Mouse (Mus musculus) liver, embryonic 13.5 days (tissue): ENCODE measurements at regions not wholly inside any gene's neighbourhood (a gene's known extent, or its start where the extent isn't known, plus 50 kb on each side); places are given as distances from the start of the nearest gene placed in this dataset.

Experiments used
- ATAC-seq: fragments of 200-750 bp; cut with Nextera tagmentation; 2 replicates; pipeline ENCODE4 v1.8.0; 2017; ENCODE audit warnings: low read depth, mild to moderate bottlenecking, moderate number of reproducible peaks, moderate library complexity
- DNase-seq: peaks from one replicate; pipeline ENCODE4 v3.0.0; 2022
- H3K27ac ChIP-seq: fragments of 300-500 bp; sonication (generic); 2 replicates; pipeline ENCODE4 v1.5.1; 2015; ENCODE audit warnings: moderate library complexity, mild to moderate bottlenecking, inconsistent platforms
- H3K27me3 ChIP-seq: fragments of 300-500 bp; sonication (generic); 2 replicates; pipeline ENCODE4 v1.6.1; 2015; ENCODE audit warnings: mild to moderate bottlenecking, inconsistent platforms
- H3K36me3 ChIP-seq: fragments of 300-500 bp; sonication (generic); 2 replicates; pipeline ENCODE4 v1.6.1; 2015; ENCODE audit warnings: mild to moderate bottlenecking, inconsistent platforms
- H3K4me1 ChIP-seq: fragments of 300-500 bp; sonication (generic); replicated peaks from 2 replicates; pipeline ENCODE4 v1.6.1; 2015; ENCODE audit warnings: inconsistent platforms
- H3K4me2 ChIP-seq: fragments of 300-500 bp; sonication (generic); 2 replicates; pipeline ENCODE4 v1.6.1; 2015; ENCODE audit warnings: inconsistent platforms, mild to moderate bottlenecking, moderate library complexity
- H3K4me3 ChIP-seq: fragments of 300-500 bp; sonication (generic); replicated peaks from 2 replicates; pipeline ENCODE4 v1.5.1; 2015; ENCODE audit warnings: mild to moderate bottlenecking, inconsistent platforms
- H3K9ac ChIP-seq: fragments of 300-500 bp; sonication (generic); 2 replicates; pipeline ENCODE4 v1.6.1; 2015; ENCODE audit warnings: mild to moderate bottlenecking, inconsistent platforms
- H3K9me3 ChIP-seq: fragments of 300-500 bp; sonication (generic); replicated peaks from 2 replicates; pipeline ENCODE4 v1.6.1; 2016; ENCODE audit warnings: inconsistent platforms
- WGBS: fragments of 180-500 bp; shearing (Covaris S2); methylation state at CpG from one replicate; pipeline ENCODE4 v1.1.7; 2015; ENCODE audit not compliant: insufficient replicate concordance; 5-methylcytosine and 5-hydroxymethylcytosine counted together

DNA sequence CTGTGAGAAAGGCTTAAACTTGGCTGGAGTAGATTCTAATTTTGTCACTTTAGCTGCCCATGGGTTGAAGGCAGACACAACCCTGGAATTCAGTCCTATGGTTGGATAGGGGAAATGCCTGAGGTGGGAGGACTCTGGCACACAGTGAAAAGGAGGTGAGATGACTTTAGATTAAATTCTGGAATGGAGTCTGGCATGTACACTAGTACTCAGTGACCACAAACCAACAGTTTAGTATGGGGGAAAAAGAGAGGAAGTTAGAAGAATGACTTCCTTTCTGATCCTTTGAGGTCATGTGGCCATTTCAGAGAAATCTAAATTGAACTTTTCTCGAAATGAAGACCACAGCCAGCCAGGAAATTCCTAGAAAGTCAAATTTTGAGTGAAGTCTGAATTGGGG lies 285.5 kb downstream of the Fam49a start:
- Histone ChIP-seq H3K27ac (no peak overlapping the region), H3K9me3 (no peaks in the 10 kb centered on the region)
- 31% methylated on average over 1 of the region's 1 CpGs for WGBS

DNA sequence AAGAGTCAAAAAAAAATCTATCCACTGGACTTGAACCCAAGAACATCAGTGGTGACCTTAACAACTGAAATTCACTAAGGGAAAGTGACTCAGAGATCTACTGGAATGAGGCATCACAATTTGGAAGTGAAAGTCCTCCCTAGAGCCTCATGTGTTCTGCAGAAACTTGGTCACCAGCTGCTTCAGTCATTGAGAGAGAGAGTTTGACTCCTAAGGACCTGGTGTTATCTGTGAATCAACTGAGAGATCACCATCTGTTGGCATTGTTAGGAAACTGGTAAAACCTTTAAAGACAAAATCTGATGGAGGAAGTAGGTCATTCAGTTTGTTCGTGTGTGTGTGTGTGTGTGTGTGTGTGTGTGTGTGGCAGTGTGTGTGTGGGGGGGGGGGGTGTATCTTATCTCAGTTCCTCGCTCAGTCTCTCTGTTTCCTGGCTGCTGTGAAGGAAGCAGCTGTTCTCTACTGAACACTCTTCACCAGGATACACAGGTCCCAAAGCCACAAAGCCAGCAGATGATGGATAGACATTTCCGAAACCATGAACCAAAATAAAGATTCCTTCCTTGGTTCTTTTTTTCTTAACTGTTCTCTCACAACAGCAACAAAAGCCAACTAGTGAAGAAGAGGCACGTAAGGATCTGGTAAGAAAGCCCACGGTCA lies 284.6 kb downstream of the Fam49a start:
- ATAC-seq (no peak), DNase-seq (no peak)
- Histone ChIP-seq H3K9ac (no peak overlapping the region), H3K27me3 (no peaks in the 10 kb centered on the region), H3K4me3 (no peak overlapping the region), H3K4me2 (no peak overlapping the region), H3K4me1 (no peaks in the 10 kb centered on the region), H3K27ac (no peak overlapping the region), H3K36me3 (no peaks in the 10 kb centered on the region), H3K9me3 (no peaks in the 10 kb centered on the region)
- WGBS, result 56% methylated on average over 4 of the region's 5 CpGs

More for the DNA sequence above, 285.5 kb downstream of the Fam49a start:
- no peak overlapping the region for H3K4me2 ChIP-seq
- ATAC-seq (no peak), DNase-seq (no peak)
- no peaks in the 10 kb centered on the region for H3K4me1 ChIP-seq
- H3K36me3 ChIP-seq, result no peaks in the 10 kb centered on the region
- no peak overlapping the region for H3K9ac ChIP-seq
- no peaks in the 10 kb centered on the region for H3K27me3 ChIP-seq
- no peak overlapping the region for H3K4me3 ChIP-seq

GRCm38 (mm10) chr12:12541076-12542070 lies 279.4 kb downstream of the Fam49a start:
- H3K4me3 ChIP-seq, result no peak overlapping the region

DNA sequence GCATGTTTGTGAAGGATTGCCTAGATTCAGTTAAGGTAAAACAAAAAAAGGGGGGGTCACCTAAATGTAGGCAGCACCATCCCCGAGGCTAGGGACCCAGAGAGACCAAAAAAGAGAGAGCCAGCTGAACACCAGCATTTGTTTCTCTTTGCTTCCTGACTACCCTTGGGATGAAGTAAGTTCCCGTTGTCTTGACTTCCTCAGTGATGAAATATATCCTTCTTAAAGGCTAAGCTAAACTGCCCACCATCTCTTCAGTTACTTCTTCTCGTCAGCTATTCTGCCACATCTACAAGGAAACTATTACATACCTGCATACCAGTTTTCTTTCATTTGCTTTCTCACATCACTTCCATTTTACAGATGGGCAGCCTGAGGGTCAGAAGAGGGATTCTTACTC lies 277.4 kb downstream of the Fam49a start:
- no peak for DNase-seq
- Histone ChIP-seq H3K9ac (no peak overlapping the region), H3K27me3 (no peaks in the 10 kb centered on the region), H3K9me3 (no peaks in the 10 kb centered on the region), H3K27ac (no peak overlapping the region), H3K4me3 (no peak overlapping the region), H3K36me3 (no peaks in the 10 kb centered on the region), H3K4me2 (no peak overlapping the region), H3K4me1 (peaks cover 9% of the 10 kb centered on the region)
- 45% methylated on average over 3 of the region's 3 CpGs for WGBS
- ATAC-seq, result no peak

More at GRCm38 (mm10) chr12:12541076-12542070, 279.4 kb downstream of the Fam49a start:
- WGBS, result 62% methylated on average over 13 of the region's 13 CpGs
- H3K36me3 ChIP-seq, result no peaks in the 10 kb centered on the region
- DNase-seq, result no peak
- no peak overlapping the region for H3K4me2 ChIP-seq
- no peak overlapping the region for H3K27ac ChIP-seq
- no peaks in the 10 kb centered on the region for H3K9me3 ChIP-seq
- H3K27me3 ChIP-seq, result no peaks in the 10 kb centered on the region
- ATAC-seq, result peak; percentile 23; the same call in 1 of the 2 replicates
- peaks cover 5% of the 10 kb centered on the region; the same call in 1 of the 2 replicates for H3K4me1 ChIP-seq
- H3K9ac ChIP-seq, result no peak overlapping the region

DNA sequence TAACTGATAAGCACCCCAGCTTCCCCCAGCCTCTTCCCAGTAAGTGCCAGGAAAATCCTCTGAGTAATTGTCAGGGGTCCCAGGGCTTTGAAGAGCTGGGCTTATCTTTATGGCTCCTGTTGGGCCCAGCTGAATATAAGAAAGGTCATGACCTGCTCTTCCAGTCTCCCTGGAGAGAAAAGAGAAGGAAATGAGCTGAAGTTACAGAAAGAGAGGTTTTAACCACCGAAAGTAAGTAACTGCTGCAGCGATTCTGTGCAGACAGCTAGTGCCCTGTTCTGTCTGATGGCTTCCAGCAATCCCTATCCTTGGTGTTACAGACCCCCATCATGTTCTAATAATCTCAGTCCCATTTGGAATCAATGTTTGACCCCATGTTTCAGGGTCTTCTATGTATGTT lies 272.8 kb downstream of the Fam49a start:
- ATAC-seq (no peak), DNase-seq (no peak)
- no peaks in the 10 kb centered on the region for H3K9me3 ChIP-seq
- H3K27me3 ChIP-seq, result no peaks in the 10 kb centered on the region
- H3K9ac ChIP-seq, result no peak overlapping the region
- WGBS, result 7% methylated on average over 2 of the region's 2 CpGs
- peaks cover 7% of the 10 kb centered on the region; the same call in 1 of the 2 replicates for H3K4me1 ChIP-seq
- H3K4me2 ChIP-seq, result no peak overlapping the region
- H3K27ac ChIP-seq, result no peak overlapping the region
- no peaks in the 10 kb centered on the region for H3K36me3 ChIP-seq
- no peak overlapping the region for H3K4me3 ChIP-seq

DNA sequence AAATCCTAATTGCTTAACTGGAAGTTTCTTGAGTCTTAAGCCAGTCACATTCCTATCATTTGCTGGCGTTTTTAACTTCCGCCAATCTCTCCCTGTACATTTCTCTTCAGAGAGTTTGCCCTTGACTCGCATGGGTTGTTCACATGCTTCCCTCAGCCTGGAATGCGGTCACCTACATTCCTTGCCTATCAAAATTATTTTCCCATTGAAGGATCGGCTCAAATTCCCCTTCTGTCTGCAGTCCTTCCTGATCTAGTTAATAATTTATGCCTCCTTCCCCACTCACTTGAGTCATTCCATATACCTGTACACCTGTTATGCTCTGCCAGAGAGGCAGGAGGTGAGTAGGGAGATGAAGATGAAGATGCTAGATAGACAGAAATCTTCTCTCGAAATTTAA lies 268.9 kb downstream of the Fam49a start:
- ATAC-seq, result no peak
- WGBS, result 66% methylated on average over 6 of the region's 6 CpGs

GRCm38 (mm10) chr12:12529541-12529940 lies 267.6 kb downstream of the Fam49a start:
- no peaks in the 10 kb centered on the region for H3K36me3 ChIP-seq
- no peak overlapping the region for H3K27ac ChIP-seq
- ATAC-seq (no peak), DNase-seq (no peak)
- H3K4me3 ChIP-seq, result no peak overlapping the region
- H3K27me3 ChIP-seq, result no peaks in the 10 kb centered on the region
- peaks cover 10% of the 10 kb centered on the region; the same call in 1 of the 2 replicates for H3K4me1 ChIP-seq
- H3K9ac ChIP-seq, result no peak overlapping the region
- H3K9me3 ChIP-seq, result no peaks in the 10 kb centered on the region
- no peak overlapping the region for H3K4me2 ChIP-seq
- WGBS, result 74% methylated on average over 5 of the region's 5 CpGs

More for the DNA sequence above, 268.9 kb downstream of the Fam49a start:
- peaks cover 12% of the 10 kb centered on the region; the same call in 1 of the 2 replicates for H3K4me1 ChIP-seq
- H3K9me3 ChIP-seq, result no peaks in the 10 kb centered on the region
- no peak for DNase-seq
- H3K36me3 ChIP-seq, result no peaks in the 10 kb centered on the region
- H3K4me3 ChIP-seq, result no peak overlapping the region
- H3K27me3 ChIP-seq, result no peaks in the 10 kb centered on the region
- H3K4me2 ChIP-seq, result no peak overlapping the region
- no peak overlapping the region for H3K9ac ChIP-seq
- no peak overlapping the region for H3K27ac ChIP-seq

DNA sequence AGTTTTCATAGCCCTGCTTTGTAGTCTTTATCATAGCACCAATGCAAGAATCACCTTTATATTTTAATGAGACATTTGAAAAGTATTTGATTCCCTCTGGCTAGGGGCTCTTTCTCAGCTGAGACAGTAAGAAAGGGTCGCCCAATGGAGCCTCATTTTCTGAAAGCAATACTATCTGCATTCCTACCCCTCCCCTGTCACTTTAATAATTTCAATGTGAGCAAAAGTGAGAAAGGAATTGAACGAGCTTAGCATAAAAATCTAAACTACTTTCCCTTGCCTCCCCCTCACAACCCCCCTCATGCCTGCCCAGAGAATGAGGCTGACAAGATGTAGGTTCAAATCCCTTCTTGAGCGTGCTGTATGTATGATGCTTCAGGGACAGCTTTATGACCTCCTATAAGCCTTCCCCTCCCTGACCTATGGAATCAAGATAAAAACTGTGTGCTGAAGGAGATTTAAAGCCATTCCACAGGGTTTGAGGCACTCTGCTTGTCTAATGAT lies 266.6 kb downstream of the Fam49a start:
- no peaks in the 10 kb centered on the region for H3K9me3 ChIP-seq
- H3K4me3 ChIP-seq, result no peak overlapping the region
- peaks cover 6% of the 10 kb centered on the region; the same call in 1 of the 2 replicates for H3K4me1 ChIP-seq
- no peaks in the 10 kb centered on the region for H3K36me3 ChIP-seq
- ATAC-seq, result no peak
- no peak for DNase-seq
- no peak overlapping the region for H3K9ac ChIP-seq
- no peak overlapping the region for H3K27ac ChIP-seq
- 58% methylated on average over 3 of the region's 3 CpGs for WGBS
- no peaks in the 10 kb centered on the region for H3K27me3 ChIP-seq
- no peak overlapping the region for H3K4me2 ChIP-seq

GRCm38 (mm10) chr12:12527766-12528477 lies 266.0 kb downstream of the Fam49a start:
- no peak overlapping the region for H3K4me3 ChIP-seq
- 48% methylated on average over 7 of the region's 7 CpGs for WGBS
- H3K9me3 ChIP-seq, result no peaks in the 10 kb centered on the region
- no peak overlapping the region for H3K4me2 ChIP-seq
- peaks cover 5% of the 10 kb centered on the region; the same call in 1 of the 2 replicates for H3K4me1 ChIP-seq
- H3K27ac ChIP-seq, result no peak overlapping the region
- DNase-seq, result no peak
- ATAC-seq, result no peak
- H3K27me3 ChIP-seq, result no peaks in the 10 kb centered on the region
- H3K9ac ChIP-seq, result no peak overlapping the region
- H3K36me3 ChIP-seq, result no peaks in the 10 kb centered on the region

DNA sequence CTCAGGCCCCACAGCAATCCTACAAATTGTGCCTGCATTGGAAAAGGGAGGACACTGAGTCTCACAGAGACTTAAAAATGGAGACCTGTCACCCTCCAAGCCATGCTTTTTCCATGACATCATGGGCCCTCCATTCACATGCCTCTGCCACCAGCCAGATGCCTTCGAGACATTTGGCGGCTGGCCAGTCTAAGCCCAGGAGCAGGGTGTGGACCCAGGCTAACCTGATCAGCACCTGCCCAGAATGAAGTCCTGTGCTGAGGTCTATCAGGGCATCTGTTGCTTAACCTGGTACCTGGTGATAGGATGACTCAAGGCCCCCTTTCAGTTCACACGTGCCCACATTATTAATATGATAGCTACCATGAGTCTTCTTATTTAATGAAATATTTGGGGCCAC lies 265.4 kb downstream of the Fam49a start:
- H3K27me3 ChIP-seq, result no peaks in the 10 kb centered on the region
- no peak overlapping the region for H3K9ac ChIP-seq
- no peaks in the 10 kb centered on the region for H3K36me3 ChIP-seq
- no peaks in the 10 kb centered on the region for H3K9me3 ChIP-seq
- ATAC-seq (no peak), DNase-seq (no peak)
- peaks cover 5% of the 10 kb centered on the region; the same call in 1 of the 2 replicates for H3K4me1 ChIP-seq
- WGBS, result 77% methylated on average over 3 of the region's 3 CpGs
- H3K4me2 ChIP-seq, result no peak overlapping the region
- H3K4me3 ChIP-seq, result no peak overlapping the region
- no peak overlapping the region for H3K27ac ChIP-seq
